ENCODE assay signal across 21 mouse cellular contexts in the genomic region with DNA sequence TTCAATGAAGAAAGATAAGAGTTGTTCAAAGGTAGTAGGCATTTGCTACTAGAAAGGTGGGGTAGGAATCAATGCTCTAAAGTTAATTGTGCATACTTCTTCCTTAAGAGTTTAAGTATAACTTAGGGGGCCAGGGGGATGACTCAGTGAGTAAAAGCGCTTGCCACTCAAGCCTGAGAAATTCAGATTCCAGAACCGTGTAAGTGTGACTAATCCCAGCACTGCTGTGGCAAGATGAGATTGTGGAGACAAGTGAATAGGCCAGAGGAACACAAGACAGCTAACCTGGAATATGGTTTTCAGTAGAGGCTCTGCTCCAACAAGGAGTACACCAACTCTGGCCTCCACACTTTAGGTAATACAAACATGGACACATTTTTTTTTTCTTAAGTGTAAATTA.
"Had no signal": no experiment of that assay in that cellular context is flagged by ENCODE, and none has a peak within 500 bp of the region (broad histone marks: within the 10 kb centered on the region; RNA-seq: fewer than 3 reads in every experiment).

No protein-coding gene starts in this region.

- H3K4me3 ChIP-seq: limb, embryonic 10.5 days; limb, embryonic 13.5 days; liver, embryonic 12.5 days; liver, embryonic 15.5 days; megakaryocyte, embryonic 14.5 days; midbrain, embryonic 10.5 days; midbrain, embryonic 13.5 days; myocyte; neural tube, embryonic 13.5 days; stomach, embryonic 15.5 days had no signal

- DNase-seq: kidney, adult 9 months; kidney, postnatal 14 days; kidney, postnatal 4 days; liver; lung, adult 2 months; retina, postnatal 1 day; right cerebral cortex, postnatal 25 days; spleen, adult 18-20 months; thymus, adult 18-20 months; thymus, postnatal 14 days had no signal

- H3K27ac ChIP-seq: limb, embryonic 10.5 days; limb, embryonic 13.5 days; liver, embryonic 12.5 days; liver, embryonic 15.5 days; midbrain, embryonic 10.5 days; midbrain, embryonic 13.5 days; neural tube, embryonic 13.5 days; stomach, embryonic 15.5 days had no signal

- H3K4me1 ChIP-seq: limb, embryonic 10.5 days; limb, embryonic 13.5 days; liver, embryonic 12.5 days; liver, embryonic 15.5 days; midbrain, embryonic 10.5 days; midbrain, embryonic 13.5 days; neural tube, embryonic 13.5 days; stomach, embryonic 15.5 days had no signal

- ATAC-seq: liver, embryonic 12.5 days; midbrain, embryonic 13.5 days; midbrain, embryonic 16.5 days had no signal
